Mouse (Mus musculus) layer of hippocampus, postnatal 10 days (tissue): ENCODE data around the gene Gm15097. TPM values are rescaled to one million over a fixed set of nuclear protein-coding genes. Genes with fewer than 3 reads are reported as not detected.
"Not testable (repeated sequence)": the region's sequence is repeated elsewhere in the genome, so short reads cannot be mapped to it uniquely, and the experiment has no call there.

Experiments
- DNase-seq, 2 experiments: peaks; one replicate each; pipeline ENCODE4 v3.0.0; 2021; ENCODE audit warnings: low spot score in 2 of 2
- long read RNA-seq: library from polyadenylated mRNA; stranded (forward); transcript quantifications from one replicate; pipeline ENCODE4 v2.0.0, GENCODE M21; 2023
- total RNA-seq, 2 experiments: library from RNA; stranded (reverse); gene quantifications; 2 replicates each; pipeline ENCODE4 v1.2.3; 2021

Gene Gm15097
- not detected for total RNA-seq
- long read RNA-seq = 0 reads

- not testable (repeated sequence) for DNase-seq
Measured at GRCm38 (mm10) chrX:149784173-149784572, at the start of gene Gm15097. TSS of gene Gm15097 (plus strand) at chrX:149784473.

GRCm38 (mm10) chrX:149762853-149763252 lies 21.4 kb upstream of the Gm15097 start:
- peak; percentile 5 to 40 for DNase-seq

GRCm38 (mm10) chrX:149811178-149811577 lies 26.9 kb downstream of the Gm15097 start:
- DNase-seq = not testable (repeated sequence)

Other genes with a start within 250 kb of the Gm15097 start
- not detected for gene Gm10439, start 189.9 kb upstream of the Gm15097 start, total RNA-seq
- gene Gm15091, start 157.2 kb downstream of the Gm15097 start, total RNA-seq = not detected